Mouse (Mus musculus): ENCODE results near the gene Hist2h2aa1. TPM values are rescaled to one million over a fixed set of nuclear protein-coding genes. Genes with fewer than 3 reads are reported as not detected.

Gene Hist2h2aa1
- 10 to 100 TPM in 1 of 2 experiments, not detected in 1; 26.8 TPM for total RNA-seq (2023)

GRCm38 (mm10) chr3:96245003-96245886 lies at the start of gene Hist2h2aa1:
TSS of gene Hist2h2aa1 (plus strand) at chr3:96245497.

DNA sequence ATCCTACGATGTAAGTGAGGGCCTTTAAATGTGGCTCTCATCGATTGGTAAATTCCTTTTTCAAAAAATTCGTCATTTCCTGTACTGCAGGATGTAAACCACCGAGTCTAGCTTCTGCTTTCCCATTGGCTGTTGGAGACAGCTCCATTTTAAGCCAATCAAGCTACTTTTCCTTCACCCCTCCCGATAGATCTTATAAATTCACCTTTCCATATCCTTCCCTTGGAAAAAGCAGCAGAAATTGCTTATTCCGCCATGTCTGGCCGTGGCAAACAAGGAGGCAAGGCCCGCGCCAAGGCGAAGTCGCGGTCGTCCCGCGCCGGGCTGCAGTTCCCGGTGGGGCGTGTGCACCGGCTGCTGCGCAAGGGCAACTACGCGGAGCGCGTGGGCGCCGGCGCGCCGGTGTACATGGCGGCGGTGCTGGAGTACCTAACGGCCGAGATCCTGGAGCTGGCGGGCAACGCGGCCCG lies 25.6 kb upstream of the Hist2h2aa1 start, which contains the start of the genes Bola1 and Hist2h2ab:
Gene Bola1, minus strand, starts transcription at position 49 of the 470 bp plus-strand sequence.
Gene Hist2h2ab, plus strand, starts transcription at position 205 of the 470 bp plus-strand sequence.

DNA sequence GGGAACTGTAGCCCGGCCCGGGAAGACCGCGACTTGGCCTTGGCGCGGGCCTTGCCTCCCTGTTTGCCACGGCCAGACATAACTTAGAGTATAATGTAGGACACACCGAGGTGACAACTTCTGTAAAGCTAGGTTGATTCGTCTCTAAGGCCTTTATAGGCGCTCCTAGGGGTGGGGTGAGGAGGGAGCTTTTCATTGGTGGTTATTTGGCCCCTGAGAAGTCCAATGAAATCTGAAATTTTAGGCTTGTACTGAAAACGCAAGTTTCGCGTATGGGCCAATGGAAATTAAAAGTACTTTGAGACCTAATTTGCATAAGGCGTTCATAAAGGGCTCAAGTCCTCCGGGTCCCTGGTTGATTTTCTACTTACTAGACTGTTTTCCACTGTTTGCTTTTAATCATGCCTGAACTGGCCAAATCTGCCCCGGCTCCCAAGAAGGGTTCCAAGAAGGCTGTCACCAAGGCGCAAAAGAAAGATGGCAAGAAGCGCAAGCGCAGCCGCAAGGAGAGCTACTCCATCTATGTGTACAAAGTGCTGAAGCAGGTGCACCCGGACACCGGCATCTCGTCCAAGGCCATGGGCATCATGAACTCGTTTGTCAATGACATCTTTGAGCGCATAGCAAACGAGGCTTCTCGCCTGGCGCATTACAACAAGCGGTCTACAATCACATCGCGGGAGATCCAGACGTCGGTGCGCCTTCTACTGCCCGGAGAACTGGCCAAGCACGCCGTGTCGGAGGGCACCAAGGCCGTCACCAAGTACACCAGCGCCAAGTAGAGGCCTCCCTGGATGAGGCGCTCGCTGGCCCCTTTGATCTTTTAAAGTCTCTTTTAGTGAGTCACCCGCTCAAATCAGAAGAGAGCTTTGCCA lies 24.3 kb upstream of the Hist2h2aa1 start, which contains the start of the genes Hist2h2ac and Hist2h2be:
Gene Hist2h2ac, minus strand, starts transcription at position 116 of the 875 bp plus-strand sequence.
Gene Hist2h2be, plus strand, starts transcription at position 355 of the 875 bp plus-strand sequence.

GRCm38 (mm10) chr3:96238954-96239793 lies 6.1 kb upstream of the Hist2h2aa1 start, which contains the start of gene Hist2h3c2:
TSS of gene Hist2h3c2 (minus strand) at chr3:96239127.

GRCm38 (mm10) chr3:96239949-96240798 lies 5.1 kb upstream of the Hist2h2aa1 start, which contains the start of gene Hist2h2aa2:
TSS of gene Hist2h2aa2 (minus strand) at chr3:96240276.

DNA sequence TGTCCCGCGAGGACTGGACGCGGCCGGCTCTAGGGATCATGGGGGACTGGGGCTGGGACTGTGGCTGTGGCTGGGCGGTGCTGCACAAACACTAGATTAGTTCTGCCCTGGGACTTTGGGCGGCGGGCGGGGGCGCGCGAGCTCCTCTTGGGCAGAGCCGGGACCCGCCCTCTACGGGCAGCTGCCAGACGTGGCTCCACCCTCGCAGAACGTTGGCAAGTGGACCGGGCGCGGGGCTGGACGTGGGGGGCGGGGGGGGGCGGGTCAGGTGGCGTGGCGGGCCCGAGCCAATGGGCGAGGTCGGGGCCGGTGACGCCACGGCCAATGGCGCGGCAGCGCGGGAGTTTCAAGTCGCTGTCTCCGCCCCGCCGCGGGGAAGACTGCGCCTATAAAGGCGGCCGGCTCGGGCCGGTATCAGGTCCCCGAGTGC lies 1.1 kb downstream of the Hist2h2aa1 start, which contains the start of gene Hist2h3c1:
Gene Hist2h3c1, plus strand, starts transcription at position 259 of the 430 bp plus-strand sequence.

GRCm38 (mm10) chr3:96262979-96263550 lies 17.8 kb downstream of the Hist2h2aa1 start, which contains the start of gene Hist2h4:
TSS of gene Hist2h4 (minus strand) at chr3:96263311.

GRCm38 (mm10) chr3:96268051-96268775 lies 22.9 kb downstream of the Hist2h2aa1 start, which contains the start of gene Hist2h3b:
TSS of gene Hist2h3b (plus strand) at chr3:96268654.

DNA sequence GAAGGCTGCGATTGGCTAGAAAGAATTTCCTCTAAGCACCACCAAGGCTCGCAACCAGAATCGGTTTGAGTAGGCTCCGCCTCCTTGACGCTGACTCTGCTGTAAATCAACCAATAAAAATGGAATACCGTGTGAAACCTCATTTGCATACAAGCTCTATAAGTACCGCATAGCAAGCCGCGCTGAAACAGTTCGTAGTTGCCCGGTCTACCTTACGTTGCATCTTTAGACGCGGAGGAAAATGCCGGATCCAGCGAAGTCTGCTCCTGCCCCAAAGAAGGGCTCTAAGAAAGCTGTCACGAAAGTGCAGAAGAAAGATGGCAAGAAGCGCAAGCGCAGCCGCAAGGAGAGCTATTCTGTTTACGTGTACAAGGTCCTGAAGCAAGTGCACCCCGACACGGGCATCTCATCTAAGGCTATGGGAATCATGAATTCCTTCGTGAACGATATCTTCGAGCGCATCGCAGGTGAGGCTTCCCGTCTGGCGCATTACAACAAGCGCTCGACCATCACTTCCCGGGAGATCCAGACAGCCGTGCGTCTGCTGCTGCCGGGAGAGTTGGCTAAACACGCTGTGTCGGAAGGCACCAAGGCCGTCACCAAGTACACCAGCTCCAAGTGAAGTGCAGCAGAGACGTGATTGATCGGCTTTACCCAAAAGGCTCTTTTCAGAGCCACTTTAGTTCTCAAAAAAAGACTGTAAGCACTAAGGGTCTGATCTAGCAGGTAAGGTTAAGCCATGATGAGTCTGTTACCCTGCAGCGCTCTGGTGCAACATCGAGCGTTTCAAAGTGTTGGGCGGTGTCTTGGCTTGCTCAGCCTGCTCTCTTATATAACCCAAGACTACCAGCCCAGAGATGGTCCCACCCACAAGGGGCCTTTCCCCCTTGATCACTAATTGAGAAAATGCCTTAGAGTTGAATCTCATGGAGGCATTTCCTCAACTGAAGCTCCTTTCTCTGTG lies 24.5 kb downstream of the Hist2h2aa1 start, which contains the start of gene Hist2h2bb:
Gene Hist2h2bb, plus strand, starts transcription at position 242 of the 964 bp plus-strand sequence.

GRCm38 (mm10) chr3:96293787-96294186 lies 48.5 kb downstream of the Hist2h2aa1 start, which contains the start of gene Fcgr1:
TSS of gene Fcgr1 (minus strand) at chr3:96293969.

Other genes starting within 250 kb of the Hist2h2aa1 start
- gene Plekho1, start 249.5 kb upstream of the Hist2h2aa1 start, total RNA-seq (2023) = 100 to 1,000 TPM; 232 to 254 TPM
- 10 to 100 TPM; 22.5 to 26.8 TPM for gene Vps45, start 187.0 kb upstream of the Hist2h2aa1 start, total RNA-seq (2023)
- gene Otud7b, start 141.0 kb upstream of the Hist2h2aa1 start, total RNA-seq (2023) = 10 to 100 TPM; 61.6 to 63.2 TPM
- 1 to 10 TPM; 3.2 to 3.5 TPM for gene Mtmr11, start 83.5 kb upstream of the Hist2h2aa1 start, total RNA-seq (2023)
- 10 to 100 TPM; 86.0 to 89.2 TPM for gene Sf3b4, start 73.2 kb upstream of the Hist2h2aa1 start, total RNA-seq (2023)
- 1 to 10 TPM; 1.9 to 2.8 TPM for gene Sv2a, start 64.3 kb upstream of the Hist2h2aa1 start, total RNA-seq (2023)
- gene Bola1, start 25.8 kb upstream of the Hist2h2aa1 start, total RNA-seq (2023) = 10 to 100 TPM in 1 of 2 experiments, 1 to 10 TPM in 1; 8.9 to 12.7 TPM
- gene Hist2h2ab, start 25.6 kb upstream of the Hist2h2aa1 start, total RNA-seq (2023) = 1 to 10 TPM; 3.6 to 6.4 TPM
- 100 to 1,000 TPM; 121 to 127 TPM for gene Hist2h2ac, start 24.6 kb upstream of the Hist2h2aa1 start, total RNA-seq (2023)
- gene Hist2h2be, start 24.4 kb upstream of the Hist2h2aa1 start, total RNA-seq (2023) = 1 to 10 TPM; 5.3 to 5.9 TPM
- gene Hist2h3c2, start 6.4 kb upstream of the Hist2h2aa1 start, total RNA-seq (2023) = 1 to 10 TPM; 1.5 to 2.7 TPM
- 100 to 1,000 TPM; 794 to 801 TPM for gene Hist2h2aa2, start 5.2 kb upstream of the Hist2h2aa1 start, total RNA-seq (2023)
- gene Hist2h3c1, start 1.2 kb downstream of the Hist2h2aa1 start, total RNA-seq (2023) = not detected
- gene Hist2h4, start 17.8 kb downstream of the Hist2h2aa1 start, total RNA-seq (2023) = 10 to 100 TPM; 57.1 to 68.9 TPM
- gene Hist2h3b, start 23.2 kb downstream of the Hist2h2aa1 start, total RNA-seq (2023) = 100 to 1,000 TPM; 160 to 180 TPM
- gene Hist2h2bb, start 24.3 kb downstream of the Hist2h2aa1 start, total RNA-seq (2023) = 100 to 1,000 TPM; 237 to 261 TPM
- gene Fcgr1, start 48.5 kb downstream of the Hist2h2aa1 start, total RNA-seq (2023) = under 1 TPM in 1 of 2 experiments, not detected in 1; 0.61 TPM
- gene BC107364, start 206.8 kb downstream of the Hist2h2aa1 start, total RNA-seq (2023) = not detected

Data from B cell, adult 67 days (primary cell).